Mouse (Mus musculus) neutrophil, adult 65 days (primary cell): ENCODE results near the gene Mettl9. TPM values are rescaled to one million over a fixed set of nuclear protein-coding genes. Genes with fewer than 3 reads are reported as not detected.

Source experiments
- total RNA-seq: library from RNA; stranded (reverse); gene quantifications from 2 replicates; pipeline ENCODE4 v1.2.4, GENCODE M21; 2023

Mettl9 gene
- 206 and 226 TPM in 2 replicates for total RNA-seq

GRCm38 (mm10) chr7:121033856-121034652 is at the start of gene Mettl9:
Gene Mettl9 (plus strand): TSS chr7:121034445.

GRCm38 (mm10) chr7:121074281-121074680 is 40.0 kb downstream of the Mettl9 start, which contains the start of gene Igsf6:
Gene Igsf6 (minus strand): TSS chr7:121074572.

GRCm38 (mm10) chr7:121081350-121081749 is 47.1 kb downstream of the Mettl9 start, which contains the start of gene Otoa:
Gene Otoa (plus strand): TSS chr7:121081650.

Other genes with a start within 250 kb of the Mettl9 start
- gene Gm5737, start 222.1 kb upstream of the Mettl9 start, total RNA-seq = not detected in 2 replicates
- 42.5 and 43.6 TPM in 2 replicates for gene Eef2k, start 191.6 kb upstream of the Mettl9 start, total RNA-seq
- gene Polr3e, start 116.7 kb upstream of the Mettl9 start, total RNA-seq = 6.4 and 7.5 TPM in 2 replicates
- 2.9 and 3.9 TPM in 2 replicates for gene Cdr2, start 52.1 kb upstream of the Mettl9 start, total RNA-seq
- 1.8 TPM in 1 of 2 replicates, not detected in the other for gene Mfsd13b, start 51.9 kb upstream of the Mettl9 start, total RNA-seq
- 326 and 339 TPM in 2 replicates for gene Igsf6, start 40.1 kb downstream of the Mettl9 start, total RNA-seq
- gene Otoa, start 47.2 kb downstream of the Mettl9 start, total RNA-seq = 0.38 and 0.45 TPM in 2 replicates